Mouse (Mus musculus) cerebellum, adult (tissue): ENCODE data around the gene Msl2.

Source experiments
- ATAC-seq: cut with Nextera tagmentation; 2 replicates; pipeline ENCODE4 v1.9.2; 2017; ENCODE audit warnings: mild to moderate bottlenecking, moderate library complexity, mixed read lengths; ENCODE audit not compliant: insufficient number of reproducible peaks, low FRiP score, low TSS enrichment

Msl2 gene

DNA sequence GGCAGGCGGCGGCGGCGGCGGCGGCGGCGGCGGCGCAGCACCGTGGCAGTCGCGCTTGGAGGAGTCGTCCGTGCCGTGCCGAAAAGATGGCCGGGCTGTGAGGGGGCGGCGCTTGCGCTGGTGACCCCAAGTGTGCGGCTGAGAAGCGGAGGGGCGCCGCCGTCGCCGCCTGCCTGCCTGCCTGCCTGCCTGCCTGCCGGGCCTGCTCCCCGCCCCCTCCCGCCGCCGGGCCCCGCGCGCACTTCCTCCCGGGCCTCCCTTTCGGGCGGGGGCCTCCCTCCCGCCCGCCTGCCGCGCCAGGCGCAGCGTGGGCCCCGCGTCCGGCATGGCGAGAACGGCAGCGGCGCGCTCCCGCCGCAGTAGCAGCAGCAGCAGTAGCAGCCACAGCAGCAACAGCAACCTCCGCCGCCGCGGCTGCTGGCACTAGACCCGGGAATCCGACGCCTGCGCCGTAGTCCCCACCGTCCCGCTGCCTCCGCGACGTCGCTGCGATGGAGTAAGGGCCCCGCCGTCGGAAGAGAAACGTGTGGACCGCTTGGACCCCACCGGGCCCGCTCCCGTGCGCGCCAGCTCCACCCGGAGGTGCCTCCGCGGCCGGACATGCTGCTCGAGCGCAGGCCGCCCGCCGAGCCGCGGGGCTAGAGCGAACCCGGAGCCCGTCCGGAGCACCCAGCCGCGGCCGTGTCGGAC is 576 bp downstream of the Msl2 start:
- peak; percentile 51 for ATAC-seq

DNA sequence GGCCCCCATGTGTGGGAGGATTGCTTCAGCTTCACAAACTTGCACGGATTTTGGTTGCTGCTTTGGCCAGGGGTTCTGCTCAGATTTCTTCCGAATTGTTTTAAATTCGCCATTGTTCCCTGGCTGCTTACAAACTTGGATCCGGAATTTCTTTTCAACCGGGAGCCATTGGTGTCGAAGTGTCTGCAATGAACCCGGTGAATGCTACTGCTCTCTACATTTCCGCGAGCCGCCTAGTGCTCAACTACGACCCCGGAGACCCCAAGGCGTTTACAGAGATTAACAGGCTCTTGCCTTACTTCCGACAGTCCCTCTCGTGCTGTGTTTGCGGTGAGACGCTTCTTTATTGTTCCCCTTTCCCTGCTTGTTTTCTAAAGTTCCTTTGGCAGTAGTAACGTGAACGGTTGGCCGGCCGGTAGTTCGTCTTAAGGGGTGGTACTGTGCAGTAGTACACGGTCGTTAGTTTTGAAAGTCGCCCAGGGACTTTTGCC is 1.2 kb downstream of the Msl2 start:
- ATAC-seq = no peak

DNA sequence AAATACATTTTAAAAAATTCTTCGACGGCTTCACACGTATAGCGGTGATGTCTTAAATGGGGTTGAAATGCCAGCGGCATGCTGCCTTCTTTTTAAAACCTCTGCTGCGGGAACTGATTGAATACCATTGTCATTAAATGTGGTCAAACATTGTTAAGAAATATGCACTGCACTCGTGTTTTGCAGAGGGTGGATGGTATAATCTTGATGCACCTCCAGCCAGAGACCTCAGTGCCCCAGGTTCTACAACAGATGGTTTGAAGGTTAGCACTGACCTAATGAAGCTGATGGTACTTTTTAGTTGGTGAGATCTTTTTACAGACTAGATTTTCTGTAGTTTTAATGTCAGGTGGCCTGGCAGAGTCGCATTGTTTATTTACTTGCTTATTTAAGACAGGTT is 1.8 kb downstream of the Msl2 start:
- ATAC-seq = no peak

- no peak for ATAC-seq
These were observed 2.4 kb downstream of the Msl2 start for GRCm38 (mm10) chr9:101076095-101076875.

DNA sequence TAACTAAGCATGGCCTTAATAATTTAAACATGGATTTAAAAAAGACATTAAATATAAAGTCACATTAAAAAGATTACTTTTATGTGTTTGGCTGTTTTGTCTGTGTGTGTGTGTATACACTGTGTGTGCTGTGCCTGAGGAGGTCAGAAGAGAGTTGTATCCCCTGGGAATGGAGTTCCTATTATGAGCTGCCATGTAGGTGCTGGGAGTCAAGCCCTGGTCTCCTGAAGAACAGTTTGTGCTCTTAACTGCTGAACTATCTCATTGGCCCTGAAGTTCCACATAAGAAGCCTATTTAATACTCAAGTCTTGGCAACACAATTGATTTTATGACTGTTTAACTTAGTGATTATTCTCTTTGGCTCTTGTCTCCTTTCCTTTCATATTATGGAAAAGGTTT is 3.6 kb downstream of the Msl2 start:
- no peak for ATAC-seq

DNA sequence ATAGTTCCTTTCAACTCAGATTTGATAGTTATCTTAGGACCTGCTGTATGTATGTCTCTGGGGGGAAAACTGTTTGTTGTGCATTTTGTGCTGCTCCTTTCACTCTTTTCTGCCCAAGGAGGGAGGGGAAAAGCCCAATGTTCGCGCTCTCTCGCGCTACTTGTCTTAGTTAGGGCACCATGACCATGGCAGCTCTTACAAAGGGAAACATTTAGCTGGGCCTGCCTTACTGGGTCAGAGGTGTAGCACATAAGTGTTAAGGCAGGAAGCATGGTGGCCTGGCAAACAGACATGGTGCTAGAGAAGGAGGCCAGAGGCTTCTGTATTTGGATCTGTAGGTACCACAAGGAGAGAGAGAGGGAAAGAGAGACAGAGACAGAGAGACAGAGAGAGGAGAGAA is 4.7 kb downstream of the Msl2 start:
- no peak for ATAC-seq

GRCm38 (mm10) chr9:101080046-101080685 is 6.3 kb downstream of the Msl2 start:
- ATAC-seq = no peak

DNA sequence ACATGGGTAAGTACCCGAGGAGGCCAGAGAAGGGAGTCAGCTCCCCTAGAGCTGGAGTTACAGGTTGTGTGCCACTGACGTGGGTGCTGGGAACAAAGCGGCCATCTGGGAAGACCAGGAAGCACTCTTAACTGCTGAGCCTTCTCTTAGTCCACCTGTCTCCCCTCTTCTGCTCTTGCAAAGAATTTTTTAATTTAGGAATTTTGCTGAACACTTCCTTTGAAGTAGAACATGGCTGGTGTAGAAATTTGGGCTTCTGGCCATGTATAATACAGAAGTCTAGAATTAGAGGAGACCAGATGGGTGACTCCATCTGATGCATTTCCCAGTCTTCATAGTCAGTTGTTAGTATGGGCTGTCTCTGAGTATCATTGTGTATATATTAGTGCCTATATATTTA is 9.8 kb downstream of the Msl2 start:
- no peak for ATAC-seq

- no peak for ATAC-seq
These were observed 21.5 kb downstream of the Msl2 start for GRCm38 (mm10) chr9:101095425-101095824.

DNA sequence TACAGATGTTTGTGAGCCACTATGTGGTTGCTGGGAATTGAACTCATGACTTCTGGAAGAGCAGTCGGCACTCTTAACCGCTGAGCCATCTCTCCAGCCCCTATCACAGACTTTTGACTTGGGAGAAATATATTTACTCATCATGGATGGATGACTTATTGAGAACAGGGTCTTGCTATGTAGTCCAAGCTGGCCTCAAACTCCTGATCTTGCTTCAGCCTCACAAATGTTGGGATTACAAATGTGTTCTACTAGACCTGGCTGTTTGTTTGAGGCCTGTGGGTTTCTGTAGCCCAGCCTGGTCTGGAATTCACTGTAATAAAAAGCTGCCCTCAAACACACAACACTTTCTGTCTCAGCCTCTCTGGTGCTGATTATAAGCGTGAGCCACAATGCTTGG is 22.6 kb downstream of the Msl2 start:
- no peak for ATAC-seq

GRCm38 (mm10) chr9:101097542-101097941 is 23.6 kb downstream of the Msl2 start:
- ATAC-seq = no peak

GRCm38 (mm10) chr9:101099445-101099844 is 25.5 kb downstream of the Msl2 start:
- ATAC-seq = no peak

GRCm38 (mm10) chr9:101100163-101100562 is 26.3 kb downstream of the Msl2 start:
- no peak for ATAC-seq

DNA sequence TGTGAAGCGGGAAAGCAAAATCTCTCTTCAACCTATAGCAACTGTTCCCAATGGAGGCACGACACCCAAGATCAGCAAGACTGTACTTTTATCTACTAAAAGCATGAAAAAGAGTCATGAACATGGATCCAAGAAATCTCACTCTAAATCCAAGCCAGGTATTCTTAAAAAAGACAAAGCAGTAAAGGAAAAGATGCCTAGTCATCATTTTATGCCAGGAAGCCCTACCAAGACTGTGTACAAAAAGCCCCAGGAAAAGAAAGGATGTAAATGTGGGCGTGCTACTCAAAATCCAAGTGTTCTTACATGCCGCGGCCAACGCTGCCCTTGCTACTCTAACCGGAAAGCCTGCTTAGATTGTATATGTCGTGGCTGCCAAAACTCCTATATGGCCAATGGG is 27.6 kb downstream of the Msl2 start:
- no peak for ATAC-seq

DNA sequence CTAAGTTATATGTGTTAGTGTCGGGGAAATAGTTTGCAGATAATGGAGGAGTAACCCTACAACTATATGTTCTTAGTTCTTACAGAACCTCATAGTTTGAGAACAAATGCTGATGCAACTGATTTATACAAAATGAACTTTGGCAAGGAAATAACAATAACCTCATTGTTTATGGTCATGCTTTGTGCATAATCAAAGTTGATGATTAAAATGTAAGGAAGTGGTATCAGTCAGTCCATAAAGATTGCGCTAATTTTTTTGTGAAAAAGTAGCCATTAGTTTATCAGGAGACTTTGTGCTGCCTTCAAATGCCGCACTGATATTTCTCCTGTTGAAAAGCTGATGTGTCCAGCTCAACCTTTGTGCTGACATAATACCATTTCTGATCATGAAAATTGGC is 28.4 kb downstream of the Msl2 start:
- ATAC-seq = no peak

DNA sequence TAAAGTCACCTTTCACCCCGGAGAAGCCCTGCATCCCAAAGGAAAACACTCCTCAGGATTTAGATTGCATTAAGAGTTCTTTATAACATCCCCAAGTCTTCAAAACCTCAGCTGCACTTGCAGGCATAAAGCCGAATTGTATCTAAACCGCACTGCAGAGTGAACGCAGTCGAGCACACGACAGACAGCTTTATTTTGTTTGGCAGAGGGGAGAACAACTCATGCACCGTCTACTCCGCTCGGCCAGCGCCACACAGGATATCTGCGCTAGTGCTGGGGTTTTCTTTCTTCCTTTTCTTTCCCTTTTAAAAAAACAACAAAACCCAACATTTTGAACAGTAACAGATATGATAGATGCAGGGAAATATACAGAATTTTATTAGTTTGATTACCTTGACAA is 31.0 kb downstream of the Msl2 start:
- no peak for ATAC-seq

DNA sequence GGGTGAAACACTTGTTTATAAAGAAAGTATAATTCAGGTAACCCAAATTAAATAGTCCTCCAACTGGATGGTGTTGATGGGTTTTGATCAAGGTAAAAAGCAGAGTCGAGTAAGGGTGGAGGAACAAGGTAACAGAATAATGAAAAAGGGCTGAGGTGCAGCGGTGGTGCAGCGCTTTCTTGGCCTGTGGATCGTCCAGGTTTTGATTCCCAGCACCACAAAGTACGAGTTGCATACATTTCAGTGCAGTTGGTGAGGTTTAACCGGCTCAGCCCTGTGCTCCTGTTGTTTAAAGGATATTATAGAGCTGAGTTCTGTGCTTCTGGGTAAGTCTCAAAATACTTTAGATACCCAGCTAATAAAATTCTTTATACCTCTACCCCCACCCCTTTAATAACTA is 31.8 kb downstream of the Msl2 start:
- no peak for ATAC-seq

- ATAC-seq = no peak
These were observed 33.5 kb downstream of the Msl2 start for GRCm38 (mm10) chr9:101107386-101107785.

GRCm38 (mm10) chr9:101110013-101110412 is 36.1 kb downstream of the Msl2 start:
- ATAC-seq = no peak

DNA sequence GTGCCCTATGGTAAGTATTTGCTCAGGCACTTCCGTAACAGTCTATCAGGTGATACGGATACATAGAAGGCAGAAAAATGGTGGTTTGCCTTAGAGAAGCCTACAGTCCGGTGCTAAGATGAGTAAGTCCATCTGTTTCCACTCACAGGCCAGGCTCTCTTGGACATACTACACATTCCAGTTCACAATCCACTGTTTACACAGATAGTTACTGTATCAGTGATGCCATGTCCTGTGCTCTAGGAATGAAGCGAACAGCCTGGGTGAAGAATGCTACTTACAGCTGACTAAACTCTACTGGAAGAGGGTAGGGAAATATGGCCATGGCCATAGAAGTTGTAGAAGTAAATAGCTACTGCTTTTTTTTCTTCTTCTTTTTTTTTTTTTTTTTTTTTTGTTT is 39.4 kb downstream of the Msl2 start:
- no peak for ATAC-seq

DNA sequence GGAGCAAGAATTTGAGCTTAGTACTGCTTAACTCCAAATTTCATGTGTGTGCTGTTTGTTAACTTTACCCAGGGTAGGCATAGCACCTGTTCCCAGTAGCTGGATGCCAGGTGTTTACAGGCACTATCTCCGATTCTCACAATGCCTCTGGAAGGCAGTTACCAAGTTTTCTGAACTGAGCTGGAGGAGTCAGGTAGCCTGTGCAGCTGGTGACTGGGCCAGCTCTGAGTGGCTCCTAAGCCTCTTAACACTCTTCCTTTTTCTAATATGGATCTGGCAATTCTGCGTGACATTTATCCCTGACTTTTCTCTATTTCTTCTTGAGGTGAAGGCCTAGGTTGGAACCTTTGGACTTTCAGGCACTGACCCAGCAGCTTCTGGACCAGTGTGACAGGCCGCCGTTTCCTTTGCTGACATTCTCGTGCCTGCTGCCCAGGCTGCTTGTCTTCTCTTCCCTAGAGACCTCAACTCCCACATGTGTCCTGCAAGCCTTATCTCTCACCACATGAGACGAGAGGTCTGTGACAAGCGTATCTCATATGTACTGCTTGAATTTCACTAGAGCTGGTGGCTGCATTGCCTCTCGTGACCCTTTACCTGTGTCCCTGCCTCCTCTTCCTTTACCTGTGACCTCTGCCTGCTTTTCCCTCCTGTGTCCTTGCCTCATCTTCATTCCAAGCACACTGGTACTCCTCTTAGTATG is 40.4 kb downstream of the Msl2 start:
- ATAC-seq = no peak
